Mouse (Mus musculus): ENCODE measurements around the gene Ece2. TPM values are rescaled to one million over a fixed set of nuclear protein-coding genes. Genes with fewer than 3 reads are reported as not detected.

The Ece2 gene
- not detected for polyA plus RNA-seq (2017; shearing (Covaris generic))

DNA sequence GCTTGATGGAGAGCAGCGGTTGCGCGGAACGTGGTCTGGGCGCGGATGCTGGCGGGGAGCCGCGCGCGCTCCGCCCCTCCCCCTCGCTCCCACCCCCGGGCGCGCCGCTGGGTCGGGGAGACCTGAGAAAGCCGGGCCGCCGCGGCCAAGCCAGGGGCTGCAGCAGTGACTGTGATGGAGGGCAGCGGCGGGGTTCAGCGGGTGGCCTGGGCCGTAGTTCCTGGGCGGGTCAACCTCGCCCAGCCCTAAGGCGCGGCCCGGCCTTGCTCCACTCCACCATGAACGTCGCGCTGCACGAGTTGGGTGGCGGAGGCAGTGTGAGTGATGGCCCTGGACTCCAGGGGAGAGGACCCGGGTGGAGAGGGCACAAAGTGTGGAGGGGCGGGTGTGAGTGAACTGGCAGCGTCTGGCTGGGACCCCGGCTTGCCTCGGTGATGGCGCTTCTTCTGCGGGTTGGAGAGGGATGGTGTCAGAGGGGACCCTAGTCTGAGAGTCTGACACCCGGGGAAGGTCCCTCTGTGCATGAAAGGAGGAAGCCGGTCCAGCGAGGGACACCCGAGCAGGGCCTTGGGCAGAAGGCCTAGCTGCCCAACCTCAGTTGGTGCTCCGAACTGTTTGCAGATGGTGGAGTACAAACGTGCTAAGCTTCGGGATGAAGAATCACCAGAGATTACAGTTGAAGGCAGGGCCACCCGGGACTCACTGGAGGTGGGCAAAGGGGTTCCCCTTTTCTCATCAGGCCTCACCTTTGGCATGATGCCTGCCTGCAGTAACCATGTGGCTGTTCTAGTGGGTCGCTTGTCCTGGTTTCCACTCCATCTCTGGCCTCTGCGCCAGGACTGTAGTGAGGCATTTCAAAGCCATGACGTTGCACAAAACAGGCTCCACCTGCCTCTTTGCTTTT lies at the start of gene Ece2:
Gene Ece2 (plus strand): TSS at position 98 of the 904 bp plus-strand sequence.

GRCm38 (mm10) chr16:20589366-20589938 lies 40.2 kb upstream of the Ece2 start, which contains the start of gene Vwa5b2:
TSS of gene Vwa5b2 (plus strand) at chr16:20589471.

DNA sequence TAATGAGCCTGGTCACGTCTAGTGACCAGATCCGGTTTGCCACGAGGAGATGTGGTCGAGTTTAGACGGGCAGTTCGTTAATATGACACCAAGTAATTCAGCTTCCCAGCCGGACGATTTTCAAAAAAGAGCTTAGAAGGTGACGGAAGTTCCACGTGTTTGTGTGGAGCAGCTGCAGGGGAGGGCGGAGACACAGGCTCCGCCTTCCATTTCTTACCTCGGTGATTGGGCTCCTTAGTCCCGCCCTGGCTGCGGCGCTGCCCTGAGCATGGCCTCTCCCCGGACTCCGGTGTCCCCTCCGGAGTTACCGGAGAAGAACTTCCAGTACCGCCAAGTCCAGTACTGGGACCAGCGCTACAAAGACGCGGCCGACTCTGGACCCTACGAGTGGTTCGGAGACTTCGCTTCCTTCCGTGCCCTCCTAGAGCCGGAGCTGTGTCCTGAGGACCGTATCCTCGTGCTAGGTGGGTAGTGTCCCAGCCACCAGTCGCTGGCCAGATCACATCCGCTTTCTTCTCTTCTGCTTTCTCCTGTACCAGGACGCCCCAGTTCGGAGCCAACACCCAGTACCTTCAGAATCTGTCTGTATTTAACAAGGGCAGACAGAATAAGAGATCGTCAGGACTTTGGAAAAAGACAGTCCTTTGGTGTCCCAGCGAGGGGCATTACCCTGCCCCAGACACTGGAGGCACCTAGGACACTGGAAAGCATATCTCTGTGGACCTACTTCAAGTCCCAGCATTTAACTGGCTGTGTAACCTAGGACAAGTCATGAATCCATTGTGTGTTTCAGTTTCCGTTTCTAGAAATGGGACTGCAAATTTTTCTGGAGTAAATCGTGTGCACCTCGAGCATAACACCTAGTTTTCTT lies 18.0 kb upstream of the Ece2 start, which contains the start of the genes Eef1akmt4, Gm49333 and Alg3:
Gene Eef1akmt4 (plus strand): TSS at position 237 of the 871 bp plus-strand sequence.
Gene Gm49333 (plus strand): TSS at position 254 of the 871 bp plus-strand sequence.
Gene Alg3 (minus strand): TSS at position 379 of the 871 bp plus-strand sequence.

DNA sequence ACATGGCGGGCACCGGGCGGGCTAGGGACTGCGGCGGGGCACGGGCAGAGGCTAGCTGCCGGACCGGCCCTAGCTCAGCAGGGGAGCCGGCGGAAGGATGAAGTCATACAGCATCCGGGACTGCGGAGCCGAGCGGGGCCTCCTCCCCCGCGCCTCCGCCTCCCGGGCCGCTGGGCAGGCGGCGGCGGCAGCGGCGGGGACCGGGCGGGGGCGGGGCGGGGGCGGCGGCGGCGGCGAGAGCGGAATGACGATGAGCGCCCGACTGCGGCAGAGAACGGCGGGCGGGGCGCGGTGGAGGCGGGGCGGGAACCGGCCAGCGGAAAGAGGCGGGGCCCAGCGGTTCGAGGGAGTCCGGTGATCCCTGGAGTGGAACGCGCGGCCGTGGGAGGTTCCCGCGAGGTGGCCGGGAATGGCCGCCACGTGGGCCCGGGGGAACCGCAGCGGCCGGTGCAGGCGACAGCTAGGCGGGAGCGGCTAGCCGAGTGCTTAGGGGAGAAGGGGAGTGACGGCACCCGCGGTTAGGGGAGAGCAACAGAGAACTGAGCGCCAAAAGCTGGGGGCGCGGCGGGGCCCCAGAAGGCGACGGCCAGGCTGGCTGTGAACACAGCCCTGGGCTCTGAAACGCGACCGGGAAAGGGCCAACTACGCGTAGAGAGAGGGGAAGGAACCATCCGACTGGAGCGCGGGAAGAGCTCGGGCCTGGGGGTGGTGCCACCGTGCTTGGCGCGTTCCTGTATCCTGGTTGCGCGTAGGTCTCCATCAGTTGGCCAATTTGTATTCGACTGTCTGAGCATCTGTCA lies 8.2 kb upstream of the Ece2 start, which contains the start of gene Camk2n2:
Gene Camk2n2 (minus strand): TSS at position 97 of the 800 bp plus-strand sequence.

GRCm38 (mm10) chr16:20651076-20651946 lies 21.7 kb downstream of the Ece2 start, which contains the start of gene Psmd2:
TSS of gene Psmd2 (plus strand) at chr16:20651652.

DNA sequence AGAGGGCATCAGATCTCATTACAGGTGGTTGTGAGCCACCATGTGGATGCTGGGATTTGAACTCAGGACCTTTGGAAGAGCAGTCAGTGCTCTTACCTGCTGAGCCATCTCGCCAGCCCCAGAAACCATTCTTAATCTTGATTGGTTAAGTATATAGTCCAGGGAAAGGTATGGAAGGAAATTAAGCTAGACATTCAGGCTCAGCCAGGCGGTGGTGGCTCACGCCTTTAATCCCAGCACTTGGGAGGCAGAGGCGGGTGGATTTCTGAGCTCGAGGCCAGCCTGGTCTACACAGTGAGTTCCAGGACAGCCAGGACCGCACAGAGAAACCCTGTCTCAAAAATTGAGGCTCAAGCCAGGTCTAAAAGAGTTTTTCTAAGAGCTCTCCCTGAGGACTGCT lies 38.4 kb downstream of the Ece2 start, which contains the start of gene Eif4g1:
Gene Eif4g1 (plus strand): TSS at position 301 of the 400 bp plus-strand sequence.

DNA sequence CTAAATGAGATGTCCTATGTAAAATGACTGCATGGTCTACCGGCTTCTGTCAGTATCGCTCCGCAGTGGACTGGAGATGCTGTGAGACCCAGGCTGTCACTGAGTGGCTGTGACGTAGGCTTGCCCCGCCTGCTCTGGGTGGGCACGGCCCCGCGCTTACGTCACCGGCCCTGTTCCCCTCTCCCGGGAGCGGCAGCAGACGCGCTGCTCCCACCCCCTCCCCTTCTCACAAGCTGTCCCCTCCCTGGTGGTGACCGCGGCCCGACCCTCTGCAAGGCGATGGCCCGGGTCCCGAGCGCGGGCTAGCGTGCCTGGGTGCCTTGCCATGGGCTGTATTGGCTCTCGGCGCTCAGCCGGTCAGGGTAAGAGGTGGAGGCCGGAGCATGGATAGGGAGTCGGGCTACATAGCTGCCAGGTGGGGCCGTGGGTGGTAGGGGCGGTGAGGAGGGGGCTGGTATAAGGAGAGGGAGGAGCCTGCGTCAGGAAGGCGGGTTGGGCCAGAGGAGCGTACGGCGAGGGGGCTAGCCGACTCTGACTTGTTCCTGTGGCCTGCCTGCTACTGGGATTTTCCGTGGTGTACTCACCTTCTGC lies 63.6 kb downstream of the Ece2 start, which contains the start of gene Fam131a:
Gene Fam131a (plus strand): TSS at position 131 of the 591 bp plus-strand sequence.

Other genes with a start within 250 kb of the Ece2 start
- gene Abcc5, start 203.4 kb upstream of the Ece2 start, polyA plus RNA-seq (2017; shearing (Covaris generic)): 32.8 TPM
- 74.1 TPM for gene Eif2b5, start 131.0 kb upstream of the Ece2 start, polyA plus RNA-seq (2017; shearing (Covaris generic))
- 28.3 TPM for gene Dvl3, start 112.8 kb upstream of the Ece2 start, polyA plus RNA-seq (2017; shearing (Covaris generic))
- gene Ap2m1, start 94.3 kb upstream of the Ece2 start, polyA plus RNA-seq (2017; shearing (Covaris generic)): 410 TPM
- 71.0 TPM for gene Abcf3, start 81.3 kb upstream of the Ece2 start, polyA plus RNA-seq (2017; shearing (Covaris generic))
- 0.07 TPM for gene Vwa5b2, start 40.4 kb upstream of the Ece2 start, polyA plus RNA-seq (2017; shearing (Covaris generic))
- gene Eef1akmt4, start 18.2 kb upstream of the Ece2 start, polyA plus RNA-seq (2017; shearing (Covaris generic)): 20.3 TPM
- not detected for gene Gm49333, start 18.2 kb upstream of the Ece2 start, polyA plus RNA-seq (2017; shearing (Covaris generic))
- gene Alg3, start 18.1 kb upstream of the Ece2 start, polyA plus RNA-seq (2017; shearing (Covaris generic)): 40.1 TPM
- 0.28 TPM for gene Camk2n2, start 8.5 kb upstream of the Ece2 start, polyA plus RNA-seq (2017; shearing (Covaris generic))
- 258 TPM for gene Psmd2, start 21.8 kb downstream of the Ece2 start, polyA plus RNA-seq (2017; shearing (Covaris generic))
- 130 TPM for gene Eif4g1, start 38.5 kb downstream of the Ece2 start, polyA plus RNA-seq (2017; shearing (Covaris generic))
- 0.95 TPM for gene Fam131a, start 63.4 kb downstream of the Ece2 start, polyA plus RNA-seq (2017; shearing (Covaris generic))
- 62.2 TPM for gene Polr2h, start 87.8 kb downstream of the Ece2 start, polyA plus RNA-seq (2017; shearing (Covaris generic))
- gene Clcn2, start 87.9 kb downstream of the Ece2 start, polyA plus RNA-seq (2017; shearing (Covaris generic)): 4.7 TPM
- not detected for gene Chrd, start 103.3 kb downstream of the Ece2 start, polyA plus RNA-seq (2017; shearing (Covaris generic))
- gene Thpo, start 104.7 kb downstream of the Ece2 start, polyA plus RNA-seq (2017; shearing (Covaris generic)): not detected